ENCODE assay signal across 9 mouse cellular contexts in genomic region chr6:142040306-142041175, GRCm38 (mm10). TPM values are rescaled to one million over a fixed set of nuclear protein-coding genes. Genes with fewer than 3 reads are reported as not detected.
DNase-seq lines count a peak whose midpoint lies in the region; ATAC-seq and TF ChIP-seq lines count a peak whose summit lies in the region.
"Had no signal": no experiment of that assay in that cellular context is flagged by ENCODE, and none has a peak within 500 bp of the region (broad histone marks: within the 10 kb centered on the region; RNA-seq: fewer than 3 reads in every experiment).

No protein-coding gene starts in this region.

- H3K4me2 ChIP-seq in forebrain, embryonic 15.5 days (replicated peaks): no peak overlapping the region
- H3K4me2 ChIP-seq in neural tube, embryonic 13.5 days: no peak overlapping the region
- H3K4me2 ChIP-seq: heart, embryonic 13.5 days had no signal

- peak; percentile 35 for DNase-seq in adrenal gland, postnatal 10 days
- no peak for DNase-seq in adrenal gland, postnatal 25 days
- DNase-seq in adrenal gland, postnatal 14 days: peak; percentile 47
- DNase-seq in kidney, adult 2 months: peak; percentile 79
- DNase-seq in limb, embryonic 10.5 days (ENCODE audit: low spot score): peak; percentile 36
- no peak for DNase-seq in spleen, postnatal 4 days (ENCODE audit: low spot score in 2 of 2)

- no peaks in the 10 kb centered on the region for H3K4me1 ChIP-seq in forebrain, embryonic 15.5 days
- H3K4me1 ChIP-seq in kidney, adult 2 months (ENCODE audit: control insufficient read depth, insufficient read depth, low read length): peaks cover 3% of the 10 kb centered on the region; the same call in 1 of the 2 replicates
- no peaks in the 10 kb centered on the region for H3K4me1 ChIP-seq in limb, embryonic 10.5 days
- H3K4me1 ChIP-seq in neural tube, embryonic 13.5 days (replicated peaks): no peaks in the 10 kb centered on the region
- H3K4me1 ChIP-seq: heart, embryonic 13.5 days had no signal

- no peaks in the 10 kb centered on the region for H3K36me3 ChIP-seq in forebrain, embryonic 15.5 days
- H3K36me3 ChIP-seq in kidney, adult 2 months (ENCODE audit: control insufficient read depth, insufficient read depth, low read length): no peaks in the 10 kb centered on the region
- H3K36me3 ChIP-seq in limb, embryonic 10.5 days: no peaks in the 10 kb centered on the region
- H3K36me3 ChIP-seq in neural tube, embryonic 13.5 days: no peaks in the 10 kb centered on the region
- H3K36me3 ChIP-seq: heart, embryonic 13.5 days had no signal

- H3K9ac ChIP-seq in forebrain, embryonic 15.5 days (replicated peaks): no peak overlapping the region
- no peak overlapping the region for H3K9ac ChIP-seq in neural tube, embryonic 13.5 days
- H3K9ac ChIP-seq: heart, embryonic 13.5 days had no signal

- no peak overlapping the region for H3K4me3 ChIP-seq in forebrain, embryonic 15.5 days
- H3K4me3 ChIP-seq in kidney, adult 2 months (ENCODE audit: insufficient read depth, low read depth, low read length): no peak overlapping the region
- no peak overlapping the region for H3K4me3 ChIP-seq in limb, embryonic 10.5 days
- H3K4me3 ChIP-seq in neural tube, embryonic 13.5 days: no peak overlapping the region
- H3K4me3 ChIP-seq: heart, embryonic 13.5 days had no signal

- H3K27ac ChIP-seq in forebrain, embryonic 15.5 days (replicated peaks): no peak overlapping the region
- H3K27ac ChIP-seq in kidney, adult 2 months (ENCODE audit: insufficient read depth, low read depth, low read length): 0 out of 2 replicates have a peak overlapping the region, but pooled peaks have one; percentile 1
- no peak overlapping the region for H3K27ac ChIP-seq in limb, embryonic 10.5 days
- H3K27ac ChIP-seq in neural tube, embryonic 13.5 days (replicated peaks): no peak overlapping the region
- H3K27ac ChIP-seq: heart, embryonic 13.5 days had no signal

- peak; percentile 48; the same call in 1 of the 2 replicates for ATAC-seq in forebrain, embryonic 15.5 days (replicated peaks)
- peak; percentile 80; the same call in 1 of the 2 replicates for ATAC-seq in neural tube, embryonic 13.5 days (ENCODE audit: low read depth)

- 57% methylated on average over 16 of the region's 16 CpGs for WGBS in forebrain, embryonic 15.5 days
- WGBS in kidney, adult 2 months: 41% methylated on average over 16 of the region's 16 CpGs
- WGBS in limb, embryonic 10.5 days: 54% methylated on average over 16 of the region's 16 CpGs
- 39% methylated on average over 16 of the region's 16 CpGs for WGBS in neural tube, embryonic 13.5 days

- H3K9me3 ChIP-seq in forebrain, embryonic 15.5 days: no peaks in the 10 kb centered on the region
- no peaks in the 10 kb centered on the region for H3K9me3 ChIP-seq in limb, embryonic 10.5 days (replicated peaks)
- H3K9me3 ChIP-seq in neural tube, embryonic 13.5 days: no peaks in the 10 kb centered on the region
- H3K9me3 ChIP-seq: heart, embryonic 13.5 days had no signal

- 0 out of 2 replicates have a peak, but pooled peaks have one; percentile 1 for TF ChIP-seq CTCF in kidney, adult 2 months (conservative IDR thresholded peaks at IDR 0.05; ENCODE audit: insufficient read depth, insufficient read length, low read depth, low read length)

- H3K27me3 ChIP-seq in forebrain, embryonic 15.5 days: no peaks in the 10 kb centered on the region
- H3K27me3 ChIP-seq in kidney, adult 2 months (replicated peaks; ENCODE audit: control insufficient read depth, insufficient read depth, low read length): no peaks in the 10 kb centered on the region
- no peaks in the 10 kb centered on the region for H3K27me3 ChIP-seq in limb, embryonic 10.5 days (ENCODE audit: low read depth, poor library complexity, severe bottlenecking)
- no peaks in the 10 kb centered on the region; the same call in 1 of the 2 replicates for H3K27me3 ChIP-seq in neural tube, embryonic 13.5 days
- H3K27me3 ChIP-seq: heart, embryonic 13.5 days had no signal

- no peak for TF ChIP-seq POLR2A in kidney, adult 2 months (IDR thresholded peaks at IDR 0.05; ENCODE audit: low read depth, low read length)

RNA-seq across cellular contexts. Expression of gene Gm6614, which starts 29.3 kb away (rescaled TPM):
- not detected for total RNA-seq in adrenal gland, postnatal 10 days (2021)
- not detected in 2 replicates for total RNA-seq in adrenal gland, postnatal 25 days (2021)
- not detected in 2 replicates for total RNA-seq in adrenal gland, postnatal 14 days (2021)
- 0.10 TPM in 1 of 2 replicates, not detected in the other for polyA plus RNA-seq in forebrain, embryonic 15.5 days (2015; fragmentation: Nextera tagmentation; extraction: Ambion mirVana)
- polyA plus RNA-seq in kidney, adult 2 months (2012; rRNA removed): 0.06 and 0.08 TPM in 2 replicates
- polyA plus RNA-seq in limb, embryonic 10.5 days (2016; fragmentation: Nextera tagmentation; extraction: Ambion mirVana): not detected in 2 replicates
- not detected in 2 replicates for polyA plus RNA-seq in neural tube, embryonic 13.5 days (2015; fragmentation: Nextera tagmentation; extraction: Ambion mirVana)
- polyA plus RNA-seq: heart, embryonic 13.5 days had no signal

Comparison
In these comparisons a context has a peak if more than half of its experiments do, and no peak if none do; other contexts are left out.
1. DNase-seq: peak in adrenal gland, postnatal 10 days (single experiment), adrenal gland, postnatal 14 days (single experiment), kidney, adult 2 months (single experiment) and limb, embryonic 10.5 days (single experiment); none in adrenal gland, postnatal 25 days (single experiment) and spleen, postnatal 4 days (0 of 2).